Mouse (Mus musculus) lung, postnatal 25 days (tissue): ENCODE results near the gene Hdgf.
"Not testable (repeated sequence)": the region's sequence is repeated elsewhere in the genome, so short reads cannot be mapped to it uniquely, and the experiment has no call there.

Experiments used
- DNase-seq: peaks from one replicate; pipeline ENCODE4 v3.0.0; 2022; ENCODE audit warnings: low spot score

Hdgf gene

GRCm38 (mm10) chr3:87905880-87906485 is at the start of gene Hdgf:
Gene Hdgf, plus strand, starts transcription at chr3:87906321.
- DNase-seq, result peak; percentile 96

GRCm38 (mm10) chr3:87857666-87858065 is 48.5 kb upstream of the Hdgf start:
- DNase-seq, result no peak

- DNase-seq, result peak; percentile 72
These were observed 46.3 kb upstream of the Hdgf start for GRCm38 (mm10) chr3:87859813-87860212.

- DNase-seq, result not testable (repeated sequence)
These were observed 42.0 kb upstream of the Hdgf start for GRCm38 (mm10) chr3:87864111-87864510.

GRCm38 (mm10) chr3:87877730-87878129 is 28.4 kb upstream of the Hdgf start:
- no peak for DNase-seq

GRCm38 (mm10) chr3:87884291-87884690 is 21.8 kb upstream of the Hdgf start:
- DNase-seq, result no peak

- DNase-seq, result no peak
These were observed 21.3 kb upstream of the Hdgf start for GRCm38 (mm10) chr3:87884708-87885251.

- peak; percentile 99 for DNase-seq
These were observed 20.7 kb upstream of the Hdgf start, which contains the start of gene Prcc for GRCm38 (mm10) chr3:87885281-87886003. Gene Prcc, minus strand, starts transcription at chr3:87885608.

GRCm38 (mm10) chr3:87886004-87886365 is 20.1 kb upstream of the Hdgf start:
- DNase-seq, result no peak

- DNase-seq, result no peak
These were observed 19.7 kb upstream of the Hdgf start for GRCm38 (mm10) chr3:87886416-87886815.

GRCm38 (mm10) chr3:87887400-87887799 is 18.7 kb upstream of the Hdgf start:
- DNase-seq, result not testable (repeated sequence)

GRCm38 (mm10) chr3:87891481-87891880 is 14.6 kb upstream of the Hdgf start:
- DNase-seq, result no peak

- DNase-seq, result no peak
These were observed 12.7 kb upstream of the Hdgf start for GRCm38 (mm10) chr3:87893367-87893905.

GRCm38 (mm10) chr3:87899266-87899665 is 6.9 kb upstream of the Hdgf start:
- DNase-seq, result no peak

- DNase-seq, result no peak
These were observed 6.3 kb upstream of the Hdgf start for GRCm38 (mm10) chr3:87899776-87900175.

GRCm38 (mm10) chr3:87901036-87901624 is 5.0 kb upstream of the Hdgf start:
- no peak for DNase-seq

GRCm38 (mm10) chr3:87901959-87902358 is 4.2 kb upstream of the Hdgf start:
- not testable (repeated sequence) for DNase-seq

GRCm38 (mm10) chr3:87903821-87904220 is 2.3 kb upstream of the Hdgf start:
- DNase-seq, result no peak

- DNase-seq, result peak; percentile 43
These were observed 470 bp downstream of the Hdgf start for GRCm38 (mm10) chr3:87906601-87906980.

- peak; percentile 78 for DNase-seq
These were observed 1.1 kb downstream of the Hdgf start for GRCm38 (mm10) chr3:87906981-87907857.

GRCm38 (mm10) chr3:87907906-87908305 is 1.8 kb downstream of the Hdgf start:
- no peak for DNase-seq

GRCm38 (mm10) chr3:87909381-87909780 is 3.3 kb downstream of the Hdgf start:
- no peak for DNase-seq
